Mouse (Mus musculus) left cerebral cortex, postnatal 4 days (tissue): Measurements from ENCODE around the gene Cyp2a5. TPM values are rescaled to one million over a fixed set of nuclear protein-coding genes. Genes with fewer than 3 reads are reported as not detected.
"Not testable (repeated sequence)": the region's sequence is repeated elsewhere in the genome, so short reads cannot be mapped to it uniquely, and the experiment has no call there.

Source experiments
- DNase-seq: peaks from one replicate; pipeline ENCODE4 v3.0.0-alpha.2; 2022
- intact Hi-C: fragments of 180-260 bp; cut with DNase I; formaldehyde crosslinking; loops from one replicate; pipeline ENCODE4 v1.15.1; 2025
- total RNA-seq, 2 experiments: library from RNA; stranded (reverse); gene quantifications; 2 replicates each; pipeline ENCODE4 v1.2.3; 2021

Cyp2a5 gene
- not detected for total RNA-seq

DNA sequence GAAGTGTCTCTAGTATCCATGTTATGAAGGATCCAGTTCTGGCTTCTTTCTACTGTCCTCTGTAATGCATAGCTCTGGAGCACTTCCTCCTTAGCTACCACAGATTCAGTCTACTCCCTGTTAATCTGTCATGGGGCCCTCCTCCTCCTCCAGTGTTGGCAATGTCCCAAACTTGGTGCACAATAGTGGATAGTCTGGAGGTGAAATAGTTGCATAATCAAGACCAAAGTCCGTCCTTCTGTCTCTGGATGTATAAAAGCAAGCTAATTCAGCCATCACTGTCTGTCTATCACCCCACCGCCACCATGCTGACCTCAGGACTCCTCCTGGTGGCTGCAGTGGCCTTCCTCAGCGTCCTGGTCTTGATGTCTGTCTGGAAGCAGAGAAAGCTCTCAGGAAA is at the start of gene Cyp2a5:
TSS of gene Cyp2a5 (plus strand) at position 247 of the 400 bp plus-strand sequence.
- DNase-seq, intact Hi-C loops: not testable (repeated sequence)

DNA sequence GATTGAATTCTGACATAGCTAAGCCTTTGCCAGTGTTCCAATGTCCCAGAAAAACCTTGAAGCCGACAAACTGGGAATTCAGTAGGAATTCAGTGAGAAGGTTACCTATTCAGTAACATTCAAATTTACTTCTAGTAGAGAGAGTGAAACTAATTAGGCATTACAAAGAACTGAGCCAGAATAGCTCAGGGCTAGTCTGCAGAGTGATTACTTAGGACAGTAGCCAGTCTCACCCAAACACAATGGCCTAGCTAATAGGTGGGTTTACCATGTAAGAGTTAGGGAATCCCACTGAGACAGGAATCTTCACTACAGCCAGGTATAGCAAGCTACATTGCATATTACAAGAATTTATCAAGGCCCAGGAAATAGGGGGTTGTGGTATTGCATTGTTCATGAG is 49.1 kb upstream of the Cyp2a5 start:
- DNase-seq, intact Hi-C loops: not testable (repeated sequence)

DNA sequence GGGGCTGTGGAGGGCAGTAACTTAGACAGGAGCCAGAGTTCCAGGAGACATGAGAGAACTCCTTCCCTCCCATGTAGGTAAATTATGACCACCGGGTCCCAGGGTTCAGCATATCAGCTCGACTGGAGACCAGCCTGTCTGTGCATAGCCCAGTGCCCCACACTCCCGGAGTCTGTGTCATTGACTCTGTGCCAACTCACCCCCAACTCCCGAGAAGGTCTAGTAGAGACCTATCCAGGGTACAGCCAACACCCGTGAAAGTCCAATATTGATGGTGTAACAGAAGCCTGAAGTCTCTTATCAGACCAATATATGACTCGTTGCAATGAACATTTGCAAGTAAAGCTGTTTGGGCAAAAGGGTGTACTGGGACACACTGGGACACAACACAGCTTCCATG is 45.1 kb upstream of the Cyp2a5 start:
- intact Hi-C loops: no loop called here
- no peak for DNase-seq

DNA sequence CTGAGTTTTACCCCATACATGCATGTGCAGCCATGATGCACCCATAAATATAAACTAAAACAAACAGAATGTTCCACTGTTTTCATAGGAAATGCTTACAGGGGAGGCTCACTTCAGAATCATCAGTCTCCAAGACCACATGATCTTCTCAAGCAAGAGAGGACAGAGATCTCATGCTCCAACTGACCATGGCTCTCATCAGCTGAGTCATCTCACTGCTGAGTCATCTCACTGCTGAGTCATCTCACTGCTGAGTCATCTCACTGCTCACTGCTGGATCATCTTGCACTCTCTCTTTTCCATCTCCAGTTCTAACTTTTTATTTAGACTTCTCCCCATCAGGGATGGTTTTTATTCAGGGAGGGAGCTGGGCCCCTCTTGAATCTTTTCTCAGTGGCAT is 35.0 kb upstream of the Cyp2a5 start:
- DNase-seq: no peak
- intact Hi-C loops: no loop called here

DNA sequence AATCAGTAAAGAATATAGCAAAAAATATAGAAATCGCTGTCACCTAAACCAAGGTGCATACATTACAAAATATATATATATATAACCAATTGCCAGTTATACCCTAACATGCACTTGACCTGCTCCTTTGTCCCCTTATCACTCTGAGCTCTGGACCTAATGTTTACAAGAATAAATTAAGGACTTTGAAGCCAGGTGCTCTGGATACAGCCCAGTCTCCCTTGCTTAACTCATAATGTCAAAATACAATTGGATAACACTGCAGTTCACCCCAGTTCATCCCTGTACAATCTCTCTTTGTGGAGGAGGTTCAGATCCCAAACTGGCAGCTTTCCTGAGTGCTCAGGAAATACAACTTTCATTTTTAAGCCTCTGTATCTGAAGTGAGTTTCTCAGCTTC is 34.1 kb upstream of the Cyp2a5 start:
- intact Hi-C loops: no loop called here
- no peak for DNase-seq

DNA sequence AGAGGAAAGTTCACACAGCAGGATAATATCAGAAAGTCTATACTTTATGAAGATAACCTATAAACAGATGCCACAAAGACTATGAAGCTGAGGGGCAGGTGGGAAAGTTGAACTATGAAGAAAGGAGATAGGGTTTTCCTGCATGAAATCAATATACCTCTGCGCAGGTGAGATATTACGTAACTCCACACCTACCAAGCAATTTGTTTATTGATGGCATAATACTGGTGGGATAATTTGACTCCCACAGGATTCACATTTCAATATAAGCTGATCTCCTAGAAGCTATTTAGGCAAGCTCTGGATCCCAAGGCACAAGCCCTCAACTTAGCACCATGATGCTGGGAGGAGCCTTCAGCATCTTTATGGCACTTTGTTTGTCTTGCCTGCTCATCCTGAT is 26.5 kb upstream of the Cyp2a5 start, which contains the start of gene Cyp2g1:
TSS of gene Cyp2g1 (plus strand) at position 301 of the 400 bp plus-strand sequence.
- intact Hi-C loops: no loop called here
- DNase-seq: no peak

DNA sequence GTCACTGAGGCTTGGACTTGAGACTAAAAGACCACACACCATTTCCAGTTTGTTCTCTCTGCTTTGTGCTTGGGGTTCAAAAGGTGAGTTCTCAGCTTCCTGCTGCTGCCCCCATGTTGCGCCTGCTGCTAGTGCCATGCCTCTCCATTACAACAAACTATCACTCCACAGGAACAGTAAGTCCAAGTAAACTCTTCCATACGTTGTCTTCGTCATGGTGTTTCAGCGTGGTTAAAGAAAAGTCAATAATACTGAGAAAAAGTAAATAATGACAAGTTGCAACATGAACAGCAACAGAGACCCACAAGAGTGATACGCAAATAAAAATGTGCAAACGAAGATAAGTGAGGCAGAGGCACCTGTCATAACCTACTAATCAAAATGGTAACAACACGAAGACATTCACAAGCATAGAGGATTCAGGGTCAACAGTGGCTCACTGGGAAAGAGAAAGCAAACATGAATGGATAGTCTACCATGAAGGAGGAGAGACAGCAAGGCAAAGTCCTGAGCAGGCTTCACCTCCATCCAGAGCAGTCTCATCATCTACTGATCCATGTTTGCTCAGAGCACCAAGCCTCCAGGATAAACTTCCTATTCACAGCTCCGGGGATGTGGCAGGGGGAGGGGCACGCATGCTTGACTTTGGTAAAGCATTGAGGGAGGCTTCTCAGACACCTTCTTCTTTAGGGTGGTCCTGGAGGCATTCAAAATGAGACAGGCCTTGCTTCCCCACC is 3.4 kb upstream of the Cyp2a5 start:
- DNase-seq, intact Hi-C loops: not testable (repeated sequence)

DNA sequence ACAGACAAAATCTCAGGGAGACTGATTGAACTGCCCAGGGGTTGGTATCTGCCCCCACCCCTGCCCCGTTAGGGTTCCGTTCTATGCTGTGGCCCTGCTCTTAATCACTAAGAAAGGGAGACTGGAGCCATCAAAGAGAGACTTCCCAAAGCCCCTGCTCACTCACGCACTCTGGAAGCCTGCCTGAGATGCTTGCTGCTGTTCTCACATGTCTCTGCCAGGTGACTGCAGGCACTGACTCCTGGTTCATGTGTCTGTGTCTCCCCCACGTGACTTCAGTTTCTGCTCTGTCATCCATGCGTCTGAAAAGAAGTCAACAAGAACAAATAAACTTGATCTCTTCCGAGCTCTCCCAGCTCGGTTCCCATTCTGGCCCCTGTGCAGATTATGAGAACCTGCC is 2.4 kb upstream of the Cyp2a5 start:
- intact Hi-C loops: not testable (repeated sequence)

DNA sequence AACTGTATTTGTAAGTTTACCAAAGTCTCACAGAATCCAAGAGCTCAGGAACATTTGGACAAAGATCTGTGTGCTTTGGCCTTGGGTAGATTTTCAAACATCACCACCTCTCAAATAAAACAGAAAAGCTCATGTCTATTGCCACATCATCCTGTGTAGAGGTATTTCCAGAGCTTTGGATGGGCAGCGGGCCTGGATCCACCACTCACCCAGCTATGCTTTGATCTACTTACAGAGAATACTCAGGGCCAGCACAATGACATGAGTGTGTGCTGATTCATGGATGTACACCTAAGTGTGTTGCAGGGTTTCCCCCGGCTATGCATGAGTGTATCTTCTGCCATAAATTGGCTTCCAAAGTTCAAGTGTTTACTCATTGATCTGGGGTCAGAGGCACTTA is 8.3 kb downstream of the Cyp2a5 start:
- intact Hi-C loops, DNase-seq: not testable (repeated sequence)

More for the DNA sequence above, 2.4 kb upstream of the Cyp2a5 start:
- not testable (repeated sequence) for DNase-seq

DNA sequence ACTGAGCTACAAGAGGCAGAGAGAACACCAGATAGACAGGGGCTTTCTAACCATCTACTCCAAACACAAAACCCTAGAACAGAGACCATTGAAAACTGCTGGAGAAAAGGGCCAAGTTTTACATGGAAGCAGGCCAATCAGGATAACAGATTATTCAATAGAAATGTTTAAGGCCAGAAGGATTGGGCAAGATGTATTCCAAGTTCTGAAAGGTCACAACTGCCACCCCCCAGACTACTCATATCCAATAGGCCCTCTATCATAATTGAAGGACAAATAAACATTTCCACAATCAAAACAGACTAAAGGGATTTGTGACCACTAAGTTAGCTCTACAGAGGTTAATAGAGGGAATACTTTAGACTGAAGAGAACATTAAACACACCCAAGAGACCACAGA is 15.0 kb downstream of the Cyp2a5 start:
- DNase-seq, intact Hi-C loops: not testable (repeated sequence)

DNA sequence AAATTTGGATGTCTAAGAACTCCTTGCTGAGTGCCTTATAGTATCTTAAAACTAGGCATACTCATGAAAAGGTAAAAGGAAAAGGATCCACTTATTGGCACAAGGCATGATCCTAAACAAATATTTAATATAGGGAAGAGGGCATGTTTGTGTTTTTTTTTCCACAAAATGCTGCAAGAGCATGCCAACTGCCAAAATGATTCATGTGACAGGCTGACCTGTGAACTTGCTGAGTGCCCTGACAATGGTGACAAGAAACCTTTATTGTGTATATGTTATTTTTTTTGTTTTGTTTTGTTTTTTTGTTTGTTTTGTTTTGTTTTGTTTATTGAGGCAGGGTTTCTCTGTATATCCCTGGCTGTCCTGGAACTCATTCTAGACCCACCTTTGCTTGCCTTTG is 43.5 kb downstream of the Cyp2a5 start:
- DNase-seq, intact Hi-C loops: not testable (repeated sequence)

DNA sequence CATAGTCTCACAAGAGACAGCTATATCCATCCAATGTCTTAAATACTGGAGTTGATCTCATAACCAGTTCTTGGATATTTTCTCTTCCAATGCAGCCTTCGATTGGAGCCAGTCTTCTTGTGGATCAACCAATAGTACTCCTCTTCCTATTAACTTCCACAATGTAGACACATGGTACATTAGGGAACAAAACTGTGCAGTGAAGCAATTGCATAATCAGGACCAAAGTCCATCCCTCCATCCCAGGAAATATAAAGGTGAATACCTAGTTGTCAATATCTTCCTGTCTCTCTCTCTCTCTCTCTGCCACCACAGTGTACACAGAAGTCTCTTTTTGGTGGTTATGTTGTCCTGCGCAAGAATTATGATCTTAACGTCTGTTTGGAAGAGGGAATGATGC is 45.5 kb downstream of the Cyp2a5 start:
- DNase-seq, intact Hi-C loops: not testable (repeated sequence)

Other genes with a start within 250 kb of the Cyp2a5 start
- gene Vmn1r185, start 216.8 kb upstream of the Cyp2a5 start, total RNA-seq: not detected
- gene Cyp2b23, start 148.9 kb upstream of the Cyp2a5 start, total RNA-seq: not detected
- gene Cyp2b19, start 78.2 kb upstream of the Cyp2a5 start, total RNA-seq: not detected
- not detected for gene Cyp2g1, start 26.4 kb upstream of the Cyp2a5 start, total RNA-seq
- gene Cyp2a22, start 104.1 kb downstream of the Cyp2a5 start, total RNA-seq: not detected
- gene Cyp2a12, start 193.8 kb downstream of the Cyp2a5 start, total RNA-seq: not detected